Mouse (Mus musculus) testis, postnatal 14 days (tissue): ENCODE results near the gene Dock9.
"Not testable (repeated sequence)": the region's sequence is repeated elsewhere in the genome, so short reads cannot be mapped to it uniquely, and the experiment has no call there.

Source experiments
- DNase-seq: peaks from one replicate; pipeline ENCODE4 v3.0.0; 2021; ENCODE audit warnings: low spot score

Gene Dock9

GRCm38 (mm10) chr14:121698620-121698950 lies 99.1 kb downstream of the Dock9 start:
- DNase-seq = no peak

- DNase-seq = peak; percentile 52
Observed at GRCm38 (mm10) chr14:121697709-121698619, 99.7 kb downstream of the Dock9 start.

GRCm38 (mm10) chr14:121697143-121697680 lies 100.4 kb downstream of the Dock9 start:
- DNase-seq = no peak

GRCm38 (mm10) chr14:121696429-121697118 lies 101.1 kb downstream of the Dock9 start:
- DNase-seq = no peak

GRCm38 (mm10) chr14:121694706-121695105 lies 102.9 kb downstream of the Dock9 start:
- DNase-seq = no peak

GRCm38 (mm10) chr14:121693991-121694594 lies 103.5 kb downstream of the Dock9 start:
- no peak for DNase-seq

GRCm38 (mm10) chr14:121689649-121690048 lies 108.0 kb downstream of the Dock9 start:
- DNase-seq = not testable (repeated sequence)

- no peak for DNase-seq
Observed at GRCm38 (mm10) chr14:121688175-121688574, 109.5 kb downstream of the Dock9 start.

- no peak for DNase-seq
Observed at GRCm38 (mm10) chr14:121687274-121687673, 110.4 kb downstream of the Dock9 start.

GRCm38 (mm10) chr14:121678913-121679312 lies 118.7 kb downstream of the Dock9 start:
- no peak for DNase-seq

GRCm38 (mm10) chr14:121678445-121678844 lies 119.2 kb downstream of the Dock9 start:
- no peak for DNase-seq

- no peak for DNase-seq
Observed at GRCm38 (mm10) chr14:121676596-121677330, 120.9 kb downstream of the Dock9 start.

GRCm38 (mm10) chr14:121676121-121676591 lies 121.5 kb downstream of the Dock9 start:
- DNase-seq = peak; percentile 35

- no peak for DNase-seq
Observed at GRCm38 (mm10) chr14:121675579-121675978, 122.1 kb downstream of the Dock9 start.

- DNase-seq = no peak
Observed at GRCm38 (mm10) chr14:121675146-121675545, 122.5 kb downstream of the Dock9 start.

- no peak for DNase-seq
Observed at GRCm38 (mm10) chr14:121670016-121670415, 127.6 kb downstream of the Dock9 start.

- DNase-seq = no peak
Observed at GRCm38 (mm10) chr14:121666641-121667274, 130.9 kb downstream of the Dock9 start.

GRCm38 (mm10) chr14:121665693-121666273 lies 131.9 kb downstream of the Dock9 start:
- DNase-seq = no peak

- no peak for DNase-seq
Observed at GRCm38 (mm10) chr14:121663913-121664312, 133.7 kb downstream of the Dock9 start.

GRCm38 (mm10) chr14:121660918-121661317 lies 136.7 kb downstream of the Dock9 start:
- DNase-seq = no peak
